Mouse (Mus musculus): Measurements from ENCODE around the gene AI661453.
A peak's percentile ranks its signal among the peaks of the same experiment; 100 is the strongest.
"Not testable (repeated sequence)": the region's sequence is repeated elsewhere in the genome, so short reads cannot be mapped to it uniquely, and the experiment has no call there.

The AI661453 gene

DNA sequence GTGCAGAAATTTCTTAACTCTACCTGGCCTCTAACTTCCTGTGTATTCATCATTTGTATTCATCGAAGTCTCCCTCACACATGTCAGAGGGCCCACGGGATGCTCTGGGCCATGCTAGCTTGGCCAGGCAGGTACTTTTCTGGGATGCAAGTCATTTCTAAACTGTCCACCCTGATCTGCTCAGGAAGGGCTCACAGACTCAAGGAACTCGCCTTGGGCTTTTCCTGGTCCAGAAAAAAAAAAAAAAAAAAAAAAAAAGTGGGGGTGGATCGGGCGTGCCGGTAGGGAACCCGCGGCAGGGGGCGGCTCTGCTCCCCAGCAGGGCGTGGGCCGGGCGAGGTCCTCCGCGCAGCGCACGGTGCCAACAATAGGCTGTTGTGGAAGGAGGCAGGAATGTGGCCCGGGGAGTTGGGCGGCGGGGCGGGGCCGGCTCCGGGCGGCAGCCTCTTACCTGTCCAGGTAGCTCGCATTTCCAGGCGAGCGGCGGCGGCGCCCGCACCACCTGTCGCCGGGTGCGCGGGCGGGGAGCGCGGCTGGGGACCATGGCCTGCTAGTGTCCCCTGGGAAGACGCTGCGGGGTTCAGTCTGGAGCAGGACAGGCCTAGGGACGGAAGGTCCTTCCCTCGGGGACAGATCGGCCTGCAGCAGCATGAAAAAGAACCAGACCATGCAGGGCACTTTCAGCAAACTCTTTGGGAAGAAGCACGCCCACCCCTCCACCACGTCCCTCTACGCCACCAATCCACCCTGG, at the start of gene AI661453:
TSS of gene AI661453 (plus strand) at position 460 of the 751 bp plus-strand sequence.
- peak; percentile 70 to 82 for DNase-seq (ENCODE audit: low spot score in 2 of 2)

DNA sequence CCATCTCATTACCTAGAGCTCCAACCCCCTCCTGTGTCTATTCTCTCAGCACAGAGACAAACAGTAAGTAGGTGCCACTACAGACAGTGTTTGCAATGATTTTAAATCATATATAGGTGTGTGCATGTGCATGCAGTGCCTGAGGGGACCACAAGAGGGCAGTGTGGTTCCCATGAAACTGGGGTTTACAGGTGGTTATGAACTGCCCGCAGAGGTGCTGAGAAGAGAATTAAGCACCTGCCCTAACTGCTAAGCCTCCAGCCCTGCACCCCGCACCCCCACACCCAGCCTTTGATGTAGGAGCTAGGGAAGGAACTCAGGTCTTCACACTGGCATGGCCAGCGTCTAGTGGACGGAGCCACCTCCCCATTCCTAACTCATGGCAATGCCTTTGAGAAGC, 49.8 kb upstream of the AI661453 start:
- DNase-seq (ENCODE audit: low spot score in 2 of 2), result peak in 1 of 2 experiments; percentile 55

DNA sequence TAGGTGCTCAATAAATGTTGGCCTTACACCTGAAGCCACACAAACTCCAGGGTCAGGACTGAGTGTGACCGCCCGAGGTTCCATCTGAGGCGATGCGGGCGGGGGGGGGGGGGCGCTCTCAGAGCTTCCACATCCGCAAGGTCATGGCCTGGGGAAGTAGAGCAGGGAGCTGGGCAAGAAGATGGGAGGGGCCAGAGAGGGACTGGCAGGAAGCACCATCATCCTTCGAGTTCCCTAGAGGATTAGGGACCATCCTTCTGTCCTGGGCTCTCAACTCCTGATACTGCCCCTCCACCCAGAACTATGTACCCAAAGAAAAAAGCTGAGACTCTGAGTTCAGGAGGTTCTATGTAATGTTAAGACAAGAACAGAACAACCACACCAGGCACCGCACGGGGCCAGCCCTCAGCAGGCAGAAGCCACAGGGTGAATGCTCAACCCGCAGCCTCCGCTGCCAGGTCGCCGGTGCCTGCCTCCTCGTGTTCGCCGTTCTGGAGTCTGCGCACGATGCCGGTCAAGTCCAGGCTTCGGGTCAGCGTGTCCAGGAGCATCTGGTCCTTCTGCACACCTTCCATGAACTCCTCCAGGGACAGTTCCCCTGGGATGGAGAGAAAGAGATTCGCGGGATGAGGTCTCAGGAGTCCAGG, 42.1 kb upstream of the AI661453 start:
- DNase-seq (ENCODE audit: low spot score in 2 of 2), result peak in 1 of 2 experiments; percentile 35

DNA sequence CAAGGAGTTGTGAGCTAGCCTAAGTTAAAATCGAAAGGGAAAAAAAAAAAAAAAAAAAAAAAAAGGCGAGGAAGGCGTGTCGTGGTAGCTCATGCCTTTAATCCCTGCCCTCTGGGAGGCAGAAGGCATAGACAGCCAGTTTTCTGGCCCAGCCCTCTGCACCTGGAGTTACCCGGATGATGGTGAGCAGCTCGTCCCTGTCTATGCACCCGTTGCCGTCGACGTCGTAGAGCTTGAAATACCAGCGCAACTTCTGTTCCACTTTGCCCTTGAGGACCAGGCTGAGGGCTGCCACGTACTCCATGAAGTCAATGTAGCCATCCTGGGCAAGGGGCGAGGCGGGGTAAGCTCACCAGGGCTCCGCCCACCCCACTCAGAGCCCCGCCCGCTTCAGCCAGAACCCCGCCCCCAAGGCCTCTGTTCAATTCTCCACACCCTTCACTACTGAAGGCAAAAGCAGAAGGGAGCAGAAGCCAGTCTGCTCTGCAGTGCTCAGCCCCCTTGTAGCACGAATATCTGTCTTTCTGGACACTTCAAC, 41.0 kb upstream of the AI661453 start:
- DNase-seq (ENCODE audit: low spot score in 2 of 2), result peak; percentile 47 to 71

DNA sequence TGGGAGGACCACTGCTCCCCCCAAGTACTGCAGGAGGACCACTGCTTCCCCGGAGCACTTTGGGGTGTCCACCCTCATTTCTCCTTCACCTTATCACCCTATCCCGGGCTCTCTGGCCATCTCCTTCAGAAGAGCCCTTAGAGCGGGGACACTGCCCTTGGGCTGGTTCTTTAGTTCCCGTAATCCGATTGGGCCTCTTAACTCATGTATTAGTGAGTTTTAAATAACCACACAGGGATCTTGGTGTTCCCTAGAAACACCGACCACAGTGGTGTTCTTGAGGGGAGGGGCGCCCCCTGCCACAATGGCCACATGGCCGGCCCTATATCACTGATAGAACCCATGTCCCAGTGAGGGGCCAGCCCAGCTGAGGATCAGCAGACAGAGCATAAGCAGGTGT, 37.3 kb upstream of the AI661453 start:
- DNase-seq (ENCODE audit: low spot score in 2 of 2), result no peak

DNA sequence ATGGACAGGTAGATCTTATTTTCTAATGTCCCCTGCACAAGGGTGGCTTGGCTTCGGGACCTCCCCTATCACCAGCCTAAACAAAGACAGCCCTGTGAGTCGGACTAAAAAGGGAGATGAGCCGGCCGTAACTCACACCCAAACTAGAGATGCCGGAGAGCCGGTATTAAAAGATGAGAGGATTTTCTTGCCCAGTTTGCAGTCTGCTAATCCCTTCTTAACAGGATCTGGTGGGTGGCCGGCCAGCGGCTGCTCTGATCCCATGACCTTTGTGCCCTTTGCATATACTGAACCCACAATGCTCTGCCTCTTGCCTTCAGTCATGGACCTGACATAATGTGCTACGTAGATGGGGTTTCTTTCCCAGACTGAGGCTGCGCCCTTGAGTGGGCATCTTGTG, 36.0 kb upstream of the AI661453 start, which contains the start of gene Guca1a:
TSS of gene Guca1a (minus strand) at position 134 of the 400 bp plus-strand sequence.
- no peak for DNase-seq (ENCODE audit: low spot score in 2 of 2)

DNA sequence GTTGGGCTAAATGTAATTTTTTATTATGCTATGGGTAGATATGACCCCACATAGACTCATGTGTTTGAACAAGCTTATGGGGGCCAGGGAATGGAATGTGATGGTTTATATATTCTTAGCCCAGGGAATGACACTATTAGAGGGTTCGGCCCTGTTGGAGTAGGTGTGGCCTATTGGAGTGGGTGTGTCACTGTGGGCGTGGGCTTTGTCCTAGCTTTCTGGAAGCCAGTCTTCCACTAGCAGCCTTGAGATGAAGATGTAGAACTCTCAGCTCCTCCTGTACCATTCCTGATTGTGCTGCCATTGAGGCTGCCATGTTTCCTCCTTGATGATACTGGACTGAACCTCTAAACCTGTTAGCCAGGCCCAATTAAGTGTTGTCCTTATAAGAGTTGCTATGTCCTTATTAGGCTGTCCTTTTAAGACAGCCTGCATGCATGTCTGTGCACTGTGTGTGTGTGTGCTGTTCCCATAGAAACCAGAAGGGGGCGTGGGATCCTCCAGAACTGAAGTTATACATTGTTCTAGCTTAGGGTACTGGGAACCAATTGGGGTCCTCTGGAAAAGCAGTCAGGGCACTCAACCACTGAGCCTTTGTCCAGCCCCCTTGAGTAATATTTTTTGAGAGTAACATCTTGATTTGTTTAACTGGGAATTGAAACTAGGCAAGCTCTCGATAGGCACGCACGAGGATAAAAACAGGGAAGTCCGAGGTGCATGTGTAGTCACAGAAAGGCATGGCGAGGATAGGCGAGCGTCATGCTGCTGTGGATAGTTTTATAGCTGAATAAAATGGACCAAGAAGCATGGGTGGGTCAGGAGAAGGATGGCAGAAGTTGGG, 28.5 kb upstream of the AI661453 start:
- no peak for DNase-seq (ENCODE audit: low spot score in 2 of 2)

DNA sequence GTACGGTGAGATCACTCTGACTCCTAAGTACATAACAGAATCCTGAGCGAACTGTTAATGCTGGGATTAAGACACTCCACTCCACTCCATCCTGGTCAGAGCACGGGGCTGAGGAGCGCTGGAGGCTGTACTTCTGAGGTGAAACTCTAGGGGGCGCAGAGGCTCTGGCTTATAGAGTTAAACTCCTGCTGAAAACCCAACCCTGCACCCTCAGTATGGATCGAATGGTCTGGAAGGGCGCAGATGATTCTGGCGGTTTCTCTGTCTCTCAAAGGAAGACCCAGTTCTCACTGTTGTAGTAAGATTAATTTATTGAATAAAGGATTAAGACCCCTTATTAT, 27.9 kb upstream of the AI661453 start:
- peak; percentile 53 to 65 for DNase-seq (ENCODE audit: low spot score in 2 of 2)

DNA sequence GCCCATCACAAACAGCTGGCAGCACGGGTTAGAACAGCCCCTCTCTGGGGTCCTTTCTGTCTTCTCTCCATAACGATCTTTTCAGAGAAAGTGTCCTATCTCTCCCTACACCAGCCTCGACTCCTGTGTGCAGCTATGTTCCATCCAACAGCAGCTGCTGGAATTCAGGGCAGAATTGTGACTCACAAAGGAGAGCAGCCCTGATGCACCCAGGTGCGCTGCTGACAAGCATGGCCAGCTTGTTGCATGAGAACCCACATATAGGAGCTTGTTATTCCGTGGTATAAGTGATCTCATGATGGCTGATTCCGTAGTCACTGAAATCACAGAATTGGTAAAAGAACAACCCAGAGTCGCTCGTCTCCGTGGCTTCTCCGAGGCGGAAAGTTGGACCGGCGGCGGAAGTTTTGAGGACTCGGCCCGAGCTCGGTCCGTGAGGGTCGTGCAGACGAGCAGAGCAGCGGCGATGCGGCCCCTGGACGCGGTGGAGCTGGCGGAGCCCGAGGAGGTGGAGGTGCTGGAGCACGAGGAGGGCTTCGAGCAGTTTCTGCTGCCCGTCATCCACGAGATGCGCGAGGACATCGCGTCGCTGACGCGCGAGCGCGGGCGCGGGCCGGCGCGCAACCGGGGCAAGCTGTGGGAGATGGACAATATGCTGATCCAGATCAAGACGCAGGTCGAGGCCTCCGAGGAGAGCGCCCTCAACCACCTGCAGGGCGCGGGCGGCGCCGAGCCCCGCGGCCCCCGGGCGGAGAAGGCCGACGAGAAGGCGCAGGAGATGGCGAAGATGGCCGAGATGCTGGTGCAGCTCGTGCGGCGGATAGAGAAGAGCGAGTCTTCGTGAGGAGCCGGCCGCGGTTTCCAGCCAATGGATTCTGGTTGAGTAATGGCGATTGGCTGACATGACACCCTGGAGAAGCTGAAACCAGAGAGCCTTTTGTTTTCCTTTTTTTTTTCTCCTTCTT, 26.2 kb upstream of the AI661453 start:
- DNase-seq (ENCODE audit: low spot score in 2 of 2), result peak in 1 of 2 experiments; percentile 52

DNA sequence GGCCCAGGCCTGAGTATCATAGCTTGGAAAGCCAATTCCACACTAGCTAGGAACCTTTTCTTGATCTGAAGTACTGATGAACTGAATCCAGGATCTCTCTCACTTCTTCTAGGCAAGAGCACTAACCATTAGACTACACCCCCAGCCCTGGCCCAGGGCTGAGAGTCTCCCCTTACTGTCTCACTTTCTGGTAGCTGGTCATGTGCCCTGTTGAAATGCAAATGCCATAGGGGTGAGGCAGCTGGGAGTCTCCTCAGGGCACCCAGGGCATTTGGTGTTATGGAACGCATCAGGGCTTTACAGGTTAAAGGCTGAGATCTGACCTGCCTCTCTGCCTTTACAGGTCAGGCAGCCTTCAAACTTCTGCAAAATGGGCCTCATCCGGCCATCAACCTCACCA, 16.2 kb upstream of the AI661453 start:
- DNase-seq (ENCODE audit: low spot score in 2 of 2), result no peak

DNA sequence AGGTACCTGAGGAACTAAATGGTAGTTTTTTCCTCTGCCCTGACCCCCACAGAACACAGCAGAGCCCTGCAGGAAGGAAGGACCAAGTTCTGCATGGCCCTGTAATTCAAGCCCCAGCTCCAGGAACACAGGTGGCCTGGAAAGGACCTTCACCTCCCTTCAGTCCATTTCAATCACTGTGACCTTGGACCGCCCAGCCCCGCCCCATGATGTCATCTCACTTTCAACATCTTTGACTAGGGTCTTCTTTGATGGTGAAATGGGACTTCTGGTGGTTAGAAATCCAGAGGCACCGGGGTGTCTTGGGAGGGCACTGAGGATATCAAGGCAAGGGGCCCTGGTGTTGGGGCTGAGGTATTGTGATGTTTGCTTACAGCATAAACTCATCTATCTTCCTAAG, 14.8 kb upstream of the AI661453 start:
- no peak for DNase-seq (ENCODE audit: low spot score in 2 of 2)

DNA sequence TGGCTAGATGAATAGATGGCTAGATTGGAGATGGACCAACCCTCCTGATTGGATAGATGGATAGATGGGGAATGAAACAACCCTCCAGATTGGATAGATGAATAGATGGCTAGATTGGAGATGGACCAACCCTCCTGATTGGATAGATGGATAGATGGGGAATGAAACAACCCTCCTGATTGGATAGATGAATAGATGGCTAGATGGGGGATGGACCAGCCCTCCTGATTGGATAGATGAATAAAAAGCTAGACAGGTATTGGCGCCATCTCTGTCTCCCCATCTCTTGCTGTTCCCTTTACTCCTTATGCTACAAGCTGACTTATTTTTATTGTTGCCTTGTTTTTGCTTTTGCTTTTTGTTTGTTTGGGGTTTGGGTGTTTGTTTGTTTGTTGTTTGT, 13.8 kb upstream of the AI661453 start:
- not testable (repeated sequence) for DNase-seq (ENCODE audit: low spot score in 2 of 2)

DNA sequence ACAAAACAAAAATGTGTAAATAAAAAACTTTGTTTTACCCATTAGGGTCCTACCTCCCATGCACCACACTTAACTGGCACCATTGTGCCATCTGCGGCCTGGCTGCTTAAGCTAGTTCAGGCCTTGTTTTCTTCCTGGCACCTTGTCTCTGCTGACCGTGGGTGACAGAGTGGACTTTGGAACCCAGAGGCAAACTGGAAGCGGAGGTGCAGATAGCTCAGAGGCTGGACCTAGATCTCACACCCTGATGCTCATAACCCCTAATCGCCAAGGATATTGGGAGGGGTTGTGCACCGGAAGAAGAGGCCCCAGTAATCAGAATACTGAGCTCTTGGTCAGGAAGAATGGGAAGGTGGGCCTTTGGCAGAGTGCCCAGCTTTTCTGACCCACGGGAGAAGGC, 12.2 kb upstream of the AI661453 start:
- no peak for DNase-seq (ENCODE audit: low spot score in 2 of 2)

DNA sequence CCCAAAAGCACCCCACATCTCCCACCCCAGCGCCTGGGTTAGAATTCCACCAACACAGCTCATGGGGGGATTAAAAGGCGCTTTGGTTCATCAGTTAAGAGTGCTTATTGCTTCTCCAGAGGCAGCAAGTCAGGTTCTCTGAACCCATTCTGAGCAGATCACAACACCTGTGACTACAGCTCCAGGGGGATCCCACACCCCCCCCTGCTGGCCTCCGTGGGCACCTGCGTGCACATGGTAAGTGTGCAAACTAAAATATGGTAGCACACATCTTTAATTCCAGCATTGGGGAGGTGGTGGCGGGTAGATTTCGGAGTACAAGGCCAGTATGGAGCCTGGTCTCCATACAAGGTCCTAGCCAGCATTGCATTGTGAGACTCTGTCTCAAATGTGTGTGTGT, 9.1 kb upstream of the AI661453 start:
- no peak for DNase-seq (ENCODE audit: low spot score in 2 of 2)

DNA sequence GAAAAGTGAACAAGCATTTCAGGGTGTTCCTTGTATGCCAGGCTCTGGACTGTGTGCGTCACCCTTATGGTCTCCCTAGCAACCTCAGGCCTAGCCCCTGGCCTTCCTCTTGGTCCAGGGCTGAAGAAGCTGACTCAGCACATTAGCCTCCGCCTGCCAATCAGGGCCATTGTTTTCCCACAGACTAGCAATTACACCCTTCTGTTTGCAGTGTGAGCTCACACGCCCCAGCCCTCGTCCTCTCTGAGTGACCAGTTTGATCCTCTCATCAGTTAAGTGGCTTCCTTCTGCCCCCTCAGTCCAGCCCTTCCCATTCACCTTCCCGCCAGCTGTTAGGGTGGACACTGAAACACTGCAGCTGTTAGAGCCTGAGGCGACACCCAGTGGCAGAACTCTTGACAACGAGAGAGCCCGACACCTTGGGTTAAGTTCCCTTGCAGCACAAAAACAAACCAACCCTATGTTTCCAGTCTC, 7.5 kb upstream of the AI661453 start:
- DNase-seq (ENCODE audit: low spot score in 2 of 2), result no peak

DNA sequence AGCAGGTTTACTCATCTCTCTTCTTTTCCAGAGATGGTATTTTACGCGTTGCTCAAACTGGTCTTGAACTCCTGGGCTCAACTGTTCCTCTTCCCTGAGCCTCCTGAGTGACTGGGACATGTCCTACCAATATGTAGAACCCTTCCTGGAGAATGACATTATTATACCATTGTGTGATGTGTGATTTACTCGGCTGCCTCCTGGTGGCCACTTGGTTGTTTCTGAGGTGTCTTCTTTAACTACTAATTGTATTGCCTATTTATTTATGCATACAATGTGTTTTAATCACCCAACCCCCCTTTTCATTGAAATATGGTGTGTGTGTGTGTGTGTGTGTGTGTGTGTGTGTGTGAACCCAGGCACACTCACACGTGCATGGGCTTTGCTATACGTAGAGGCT, 5.6 kb upstream of the AI661453 start:
- DNase-seq (ENCODE audit: low spot score in 2 of 2), result no peak

DNA sequence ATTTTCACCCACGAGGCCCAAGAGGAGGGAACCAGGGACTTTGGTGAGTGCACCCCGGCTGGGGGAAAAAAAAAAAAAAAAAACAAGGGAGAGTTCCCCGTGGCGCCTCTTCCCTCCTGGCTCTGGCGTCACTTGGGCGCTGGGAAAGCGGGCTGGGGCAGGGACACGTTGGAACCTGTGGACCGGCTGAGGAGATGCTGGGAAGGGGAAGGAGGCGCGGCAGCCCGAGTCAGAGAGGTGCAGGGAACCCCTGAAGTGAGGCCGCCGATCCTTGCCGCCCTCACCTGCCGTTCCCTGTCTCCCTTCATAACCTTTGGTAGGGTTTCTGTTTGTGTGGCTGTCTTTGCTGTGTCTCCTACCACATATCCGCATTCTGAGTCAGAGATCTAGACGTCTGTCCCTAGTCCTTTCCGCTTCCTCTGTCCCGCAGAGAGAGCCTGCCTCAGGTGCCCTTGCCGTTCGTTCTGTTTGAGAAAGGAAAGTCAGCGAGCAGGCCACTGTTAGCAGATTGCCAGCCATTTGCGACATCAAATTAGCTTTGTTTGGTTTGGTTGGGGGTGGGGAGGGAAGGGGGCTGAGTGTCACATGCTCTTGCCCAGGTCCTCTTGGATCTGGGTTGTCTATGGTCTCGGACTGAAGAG, 612 bp downstream of the AI661453 start, which contains the start of gene 1700001C19Rik:
TSS of gene 1700001C19Rik (minus strand) at position 470 of the 641 bp plus-strand sequence.
- DNase-seq (ENCODE audit: low spot score in 2 of 2), result no peak

DNA sequence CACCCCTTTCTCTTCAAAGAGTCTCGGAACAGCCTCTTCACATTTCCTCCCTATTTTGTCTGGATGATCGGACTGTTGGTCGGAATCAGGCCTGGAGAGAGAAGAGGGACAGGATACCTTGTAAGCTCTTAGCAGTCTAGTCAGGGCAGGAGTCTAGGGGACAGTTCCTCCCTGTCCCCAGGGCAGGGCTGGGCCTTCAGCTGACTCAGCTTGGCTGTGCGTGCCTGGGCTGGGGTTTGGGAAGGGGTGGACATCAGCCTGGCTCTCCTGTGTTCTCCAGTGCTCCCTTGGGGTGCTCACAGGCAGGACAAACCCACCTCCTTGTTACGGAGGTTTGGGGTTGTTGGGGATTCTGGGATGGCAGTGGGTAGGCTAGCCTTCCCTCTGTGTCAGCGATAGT, 2.2 kb downstream of the AI661453 start:
- no peak for DNase-seq (ENCODE audit: low spot score in 2 of 2)

DNA sequence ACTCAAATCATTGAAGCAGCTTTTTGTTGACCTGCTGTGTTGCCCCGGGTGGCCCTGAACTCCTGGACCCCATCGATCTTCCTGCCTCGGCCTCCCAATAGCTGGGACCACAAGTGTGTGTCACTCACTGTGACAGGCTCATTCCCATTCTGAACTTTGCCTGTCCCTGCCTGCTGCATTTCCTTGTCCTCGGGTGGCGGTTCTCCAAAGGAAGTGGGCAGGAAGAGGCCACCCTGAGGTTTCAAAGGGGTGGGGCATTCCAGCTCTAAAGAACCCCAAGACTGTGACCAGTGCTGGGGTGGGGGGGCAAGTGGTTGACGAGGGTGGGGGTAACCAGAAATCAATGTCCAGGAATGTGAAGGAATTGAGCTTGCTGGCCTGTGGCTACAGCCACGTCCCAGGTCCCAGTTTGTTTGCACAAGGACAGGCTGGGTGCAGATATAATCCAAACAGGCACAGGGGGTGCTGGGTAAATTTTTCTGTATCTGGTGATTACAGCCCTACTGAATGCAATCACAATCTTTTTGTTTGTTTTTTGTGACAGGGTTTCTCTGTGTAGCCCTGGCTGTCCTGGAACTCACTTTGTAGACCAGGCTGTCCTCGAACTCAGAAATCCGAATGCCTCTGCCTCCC, 3.1 kb downstream of the AI661453 start:
- no peak for DNase-seq (ENCODE audit: low spot score in 2 of 2)

DNA sequence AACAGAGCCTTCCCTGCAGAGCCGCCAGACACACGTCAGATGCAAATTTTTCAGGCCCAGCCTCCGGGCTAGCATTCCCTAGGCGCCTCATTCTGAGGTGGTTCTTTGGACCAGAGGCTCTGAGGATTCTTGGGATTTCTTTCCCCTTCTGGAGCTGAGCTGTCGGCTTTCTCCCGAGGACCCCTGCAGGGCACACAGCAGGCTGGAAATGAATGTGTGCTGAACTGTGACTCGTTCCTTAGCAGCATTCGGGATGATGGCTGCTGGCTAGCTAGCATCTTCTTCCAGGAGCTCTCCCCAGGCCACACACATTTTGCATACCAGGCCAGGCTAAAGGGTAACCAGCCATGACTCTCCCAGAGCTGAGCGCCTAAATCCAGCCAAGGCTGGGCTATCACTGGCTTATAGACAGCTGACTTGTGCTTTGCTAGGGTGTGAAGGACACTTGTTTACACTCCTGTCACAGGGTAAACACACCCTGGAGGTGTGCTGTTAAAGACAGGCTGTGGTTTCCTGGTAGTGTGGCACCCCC, 4.0 kb downstream of the AI661453 start:
- no peak for DNase-seq (ENCODE audit: low spot score in 2 of 2)

Measured in urinary bladder, adult 18-20 months (tissue).